Mouse (Mus musculus): ENCODE measurements around the gene Polr2a. TPM values are rescaled to one million over a fixed set of nuclear protein-coding genes. Genes with fewer than 3 reads are reported as not detected.
A peak's percentile ranks its signal among the peaks of the same experiment; 100 is the strongest.

Gene Polr2a
- 23.5 and 30.7 TPM in 2 replicates for polyA plus RNA-seq (2014; fragmentation: Nextera tagmentation; extraction: Ambion mirVana)

DNA sequence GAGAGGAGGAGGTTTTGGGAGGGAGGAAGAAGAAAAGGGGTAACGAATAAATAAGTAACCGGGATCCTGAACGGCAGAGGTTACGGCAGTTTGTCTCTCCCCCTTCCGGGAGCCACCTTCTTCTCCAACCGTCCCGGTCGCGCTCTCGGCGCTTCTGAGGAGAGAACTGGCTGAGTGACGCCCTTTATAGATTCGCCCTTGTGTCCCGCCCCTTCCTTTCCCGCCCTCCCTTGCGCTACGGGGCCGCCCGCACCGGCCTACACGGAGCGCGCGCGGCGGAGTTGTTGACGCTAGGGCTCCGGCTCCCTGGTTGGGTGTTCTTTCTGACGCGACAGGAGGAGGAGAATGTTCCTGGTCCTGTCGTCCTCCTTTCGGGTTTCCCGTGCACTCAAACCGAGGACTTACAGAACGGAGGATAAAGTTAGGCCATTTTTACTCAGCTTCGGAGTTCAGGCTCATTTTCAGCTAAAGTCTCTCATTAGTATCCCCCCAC lies at the start of gene Polr2a:
TSS of gene Polr2a (minus strand) at position 160 of the 493 bp plus-strand sequence.
- Histone ChIP-seq H3K27ac (ENCODE audit: low read depth, low read length) (peak within 1 kb of the TSS; percentile 94), H3K27me3 (ENCODE audit: control insufficient read depth, insufficient read depth, low read length) (no peaks in the 10 kb centered on the region), H3K4me2 (ENCODE audit: low read depth, low read length) (peak within 1 kb of the TSS; percentile 79), H3K9ac (replicated peaks; ENCODE audit: low read depth, low read length) (peak within 1 kb of the TSS; percentile 90), H3K9me3 (ENCODE audit: control insufficient read depth, low read length) (no peaks in the 10 kb centered on the region), H3K4me1 (ENCODE audit: control insufficient read depth, insufficient read depth, low read length) (peaks cover 44% of the 10 kb centered on the region), H3K4me3 (ENCODE audit: low read depth, low read length) (peak within 1 kb of the TSS; percentile 50), H3K36me3 (ENCODE audit: control insufficient read depth, insufficient read depth, low read length) (no peaks in the 10 kb centered on the region)
- ATAC-seq (ENCODE audit: low read depth), result peak; percentile 96
- under 1% methylated on average over 34 of the region's 36 CpGs for WGBS

DNA sequence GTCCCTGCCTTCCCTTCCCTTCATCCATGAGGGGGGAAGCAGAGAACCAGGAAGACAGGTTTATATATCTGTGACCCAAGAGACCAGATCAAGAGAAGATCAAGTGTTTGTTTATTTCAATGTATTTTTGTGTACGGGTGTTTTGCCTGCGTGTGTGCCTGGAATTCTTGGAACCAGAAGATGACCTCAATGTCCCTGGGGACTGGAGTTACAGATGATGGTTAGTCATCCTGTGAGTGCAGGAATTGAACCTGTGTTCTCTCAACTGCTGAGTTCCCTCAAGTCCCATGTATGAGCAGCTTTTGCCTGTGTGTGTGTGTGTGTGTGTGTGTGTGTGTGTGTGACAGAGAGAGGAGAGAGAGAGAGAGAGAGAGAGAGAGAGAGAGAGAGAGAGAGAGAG lies 49.2 kb upstream of the Polr2a start:
- H3K27me3 ChIP-seq (ENCODE audit: control insufficient read depth, insufficient read depth, low read length), result peaks cover 9% of the 10 kb centered on the region
- no peak for ATAC-seq (ENCODE audit: low read depth)
- H3K4me3 ChIP-seq (ENCODE audit: low read depth, low read length), result no peak overlapping the region
- no peak overlapping the region for H3K27ac ChIP-seq (ENCODE audit: low read depth, low read length)
- 86% methylated on average over 2 of the region's 2 CpGs for WGBS
- peaks cover 14% of the 10 kb centered on the region for H3K4me1 ChIP-seq (ENCODE audit: control insufficient read depth, insufficient read depth, low read length)
- H3K36me3 ChIP-seq (ENCODE audit: control insufficient read depth, insufficient read depth, low read length), result no peaks in the 10 kb centered on the region
- no peak overlapping the region for H3K9ac ChIP-seq (replicated peaks; ENCODE audit: low read depth, low read length)
- H3K4me2 ChIP-seq (ENCODE audit: low read depth, low read length), result no peak overlapping the region
- H3K9me3 ChIP-seq (ENCODE audit: control insufficient read depth, low read length), result no peaks in the 10 kb centered on the region

DNA sequence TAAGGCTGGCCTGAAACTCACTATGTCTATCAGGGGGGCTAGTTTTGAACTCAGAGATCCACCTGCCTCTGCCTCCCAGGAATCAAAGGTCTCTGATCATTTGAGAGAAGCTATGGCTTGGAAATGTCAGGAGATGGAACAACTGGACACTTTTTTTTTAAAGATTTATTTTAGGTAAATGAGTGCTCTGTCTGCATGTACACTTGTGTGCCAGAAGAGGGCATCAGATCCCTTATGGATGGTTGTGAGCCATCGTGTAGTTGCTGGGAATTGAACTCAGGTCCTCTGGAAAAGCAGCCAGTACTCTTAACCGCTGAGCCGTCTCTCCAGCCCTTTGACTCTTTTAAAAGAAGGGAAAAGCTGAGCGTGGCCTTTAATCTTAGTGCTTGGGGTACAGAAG lies 47.9 kb upstream of the Polr2a start:
- Histone ChIP-seq H3K9ac (replicated peaks; ENCODE audit: low read depth, low read length) (no peak overlapping the region), H3K27ac (ENCODE audit: low read depth, low read length) (no peak overlapping the region), H3K4me3 (ENCODE audit: low read depth, low read length) (no peak overlapping the region), H3K27me3 (ENCODE audit: control insufficient read depth, insufficient read depth, low read length) (peaks cover 9% of the 10 kb centered on the region), H3K4me1 (ENCODE audit: control insufficient read depth, insufficient read depth, low read length) (peaks cover 25% of the 10 kb centered on the region), H3K9me3 (ENCODE audit: control insufficient read depth, low read length) (no peaks in the 10 kb centered on the region), H3K36me3 (ENCODE audit: control insufficient read depth, insufficient read depth, low read length) (no peaks in the 10 kb centered on the region), H3K4me2 (ENCODE audit: low read depth, low read length) (no peak overlapping the region)
- ATAC-seq (ENCODE audit: low read depth), result no peak
- WGBS, result 85% methylated on average over 4 of the region's 4 CpGs

DNA sequence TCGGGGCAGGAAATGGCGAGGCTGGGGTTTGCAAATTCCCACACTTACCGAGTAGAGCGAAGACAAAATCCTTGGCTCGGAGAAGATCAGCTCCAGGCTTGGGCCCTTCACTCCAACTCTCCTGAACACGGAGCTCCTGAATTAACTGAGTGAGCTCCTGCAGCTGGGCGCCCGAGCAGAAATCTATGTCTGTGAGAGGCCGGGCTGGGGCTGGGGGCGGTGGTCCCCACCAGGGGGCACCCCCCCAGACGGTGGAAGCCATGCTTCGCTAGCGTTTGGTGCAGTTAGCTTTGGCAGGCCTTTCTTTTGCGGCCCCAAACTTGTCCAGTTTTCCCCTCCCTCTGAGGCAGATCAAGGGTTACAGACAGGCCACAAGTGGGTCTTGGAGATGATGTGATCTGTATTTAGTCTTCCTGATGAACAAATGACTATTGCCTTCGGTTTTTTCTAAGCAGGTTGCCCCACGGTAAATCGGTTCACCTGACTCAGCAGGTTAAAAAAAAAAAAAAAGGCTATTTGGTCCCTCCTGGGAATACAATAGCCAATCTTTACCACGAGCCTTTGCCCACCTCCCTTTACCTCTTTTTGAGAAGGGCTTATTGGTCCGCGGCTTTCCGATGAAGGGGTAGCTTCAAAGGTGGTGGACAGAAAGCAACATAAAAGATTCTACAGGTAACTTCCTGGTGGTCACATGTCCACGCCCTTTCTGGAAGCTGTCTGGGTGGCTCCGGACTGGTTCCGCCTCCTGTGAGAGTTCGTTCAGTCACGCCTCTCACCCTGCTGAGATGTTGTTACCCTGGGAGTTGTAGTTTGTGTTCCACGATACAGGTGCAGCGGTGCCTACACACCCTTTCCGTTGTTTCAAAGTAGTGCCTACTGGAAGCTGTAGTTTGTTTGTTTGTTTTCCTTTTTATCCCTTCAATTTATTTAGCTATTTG lies 46.8 kb upstream of the Polr2a start, which contains the start of gene Tmem102:
TSS of gene Tmem102 (minus strand) at position 653 of the 938 bp plus-strand sequence.
- Histone ChIP-seq H3K27me3 (ENCODE audit: control insufficient read depth, insufficient read depth, low read length) (peaks cover 11% of the 10 kb centered on the region), H3K4me1 (ENCODE audit: control insufficient read depth, insufficient read depth, low read length) (peaks cover 29% of the 10 kb centered on the region), H3K4me2 (ENCODE audit: low read depth, low read length) (peak within 1 kb of the TSS; percentile 96; the same call in 1 of the 2 replicates), H3K4me3 (ENCODE audit: low read depth, low read length) (no peak within 1 kb of the TSS), H3K27ac (ENCODE audit: low read depth, low read length) (no peak within 1 kb of the TSS), H3K36me3 (ENCODE audit: control insufficient read depth, insufficient read depth, low read length) (no peaks in the 10 kb centered on the region), H3K9me3 (ENCODE audit: control insufficient read depth, low read length) (no peaks in the 10 kb centered on the region), H3K9ac (replicated peaks; ENCODE audit: low read depth, low read length) (0 out of 2 replicates have a peak within 1 kb of the TSS, but pooled peaks have one; percentile 34)
- ATAC-seq (ENCODE audit: low read depth), result no peak
- WGBS, result 6% methylated on average over 29 of the region's 29 CpGs

DNA sequence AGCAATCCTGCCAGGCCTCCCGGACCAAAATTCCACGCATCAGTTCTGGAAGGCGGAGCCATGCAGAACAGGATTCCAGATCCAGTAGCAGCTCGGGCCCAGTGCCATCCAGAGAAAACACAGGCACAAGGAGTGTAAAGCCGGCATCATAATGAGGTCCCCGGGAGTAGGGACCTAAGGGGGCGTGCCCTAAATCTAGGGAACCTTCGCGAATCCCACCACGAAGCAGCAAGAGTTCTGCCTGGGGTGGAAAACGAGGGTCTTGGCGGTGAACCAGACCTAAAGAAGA lies 46.2 kb upstream of the Polr2a start:
- Histone ChIP-seq H3K27ac (ENCODE audit: low read depth, low read length) (no peak overlapping the region), H3K27me3 (ENCODE audit: control insufficient read depth, insufficient read depth, low read length) (peaks cover 11% of the 10 kb centered on the region), H3K9me3 (ENCODE audit: control insufficient read depth, low read length) (no peaks in the 10 kb centered on the region), H3K4me2 (ENCODE audit: low read depth, low read length) (peak overlapping the region; percentile 96; the same call in 1 of the 2 replicates), H3K36me3 (ENCODE audit: control insufficient read depth, insufficient read depth, low read length) (no peaks in the 10 kb centered on the region), H3K9ac (replicated peaks; ENCODE audit: low read depth, low read length) (0 out of 2 replicates have a peak overlapping the region, but pooled peaks have one; percentile 34), H3K4me1 (ENCODE audit: control insufficient read depth, insufficient read depth, low read length) (peaks cover 31% of the 10 kb centered on the region), H3K4me3 (ENCODE audit: low read depth, low read length) (no peak overlapping the region)
- WGBS, result 4% methylated on average over 12 of the region's 12 CpGs
- ATAC-seq (ENCODE audit: low read depth), result no peak

DNA sequence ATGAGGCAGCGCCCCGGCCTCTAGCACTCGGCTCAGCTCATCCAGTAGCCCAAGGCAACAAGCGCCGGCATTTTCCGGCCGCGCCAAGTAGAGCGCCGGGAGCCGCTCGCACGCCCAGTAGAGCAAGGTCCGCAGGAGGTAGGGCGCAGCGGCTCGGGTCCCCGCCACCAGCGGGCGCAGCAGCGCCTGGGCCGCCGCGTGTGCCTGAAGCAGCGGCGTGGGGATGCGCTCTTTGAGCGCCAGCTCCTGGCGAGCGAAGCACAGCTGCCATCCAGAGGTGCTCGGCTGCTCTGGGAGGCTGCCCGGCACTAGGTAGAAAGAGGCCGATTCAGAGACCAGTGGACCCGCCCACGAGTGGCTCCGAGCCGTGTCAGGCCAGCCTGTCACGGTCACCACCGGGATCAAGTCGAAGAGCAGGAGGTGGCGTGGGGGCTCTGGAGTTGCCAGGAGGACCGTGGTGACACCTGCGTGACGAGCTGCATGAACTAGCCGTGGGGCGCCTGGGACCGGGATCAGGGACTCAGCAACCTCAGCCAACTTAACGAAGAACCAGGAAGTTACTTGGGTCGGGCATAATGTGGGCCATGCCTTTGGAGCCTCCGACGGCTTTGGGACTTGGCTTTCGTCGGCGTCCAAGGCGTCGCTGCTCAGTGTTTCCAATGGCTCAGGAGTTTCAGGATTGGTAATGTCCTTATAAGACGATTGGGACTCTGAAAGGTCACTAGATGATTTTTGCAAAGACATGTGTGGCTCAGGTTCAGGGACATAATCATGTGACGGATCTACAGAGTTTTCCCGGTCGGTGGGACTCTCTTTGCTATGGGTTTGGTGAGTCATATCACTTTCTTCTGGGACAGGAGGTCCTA lies 45.6 kb upstream of the Polr2a start:
- Histone ChIP-seq H3K4me1 (ENCODE audit: control insufficient read depth, insufficient read depth, low read length) (peaks cover 37% of the 10 kb centered on the region), H3K36me3 (ENCODE audit: control insufficient read depth, insufficient read depth, low read length) (no peaks in the 10 kb centered on the region), H3K4me3 (ENCODE audit: low read depth, low read length) (peak overlapping the region; percentile 55), H3K9ac (replicated peaks; ENCODE audit: low read depth, low read length) (peak overlapping the region; percentile 50), H3K27me3 (ENCODE audit: control insufficient read depth, insufficient read depth, low read length) (peaks cover 11% of the 10 kb centered on the region), H3K27ac (ENCODE audit: low read depth, low read length) (no peak overlapping the region), H3K9me3 (ENCODE audit: control insufficient read depth, low read length) (no peaks in the 10 kb centered on the region), H3K4me2 (ENCODE audit: low read depth, low read length) (peak overlapping the region; percentile 96)
- WGBS, result 1% methylated on average over 60 of the region's 60 CpGs
- ATAC-seq (ENCODE audit: low read depth), result peak; percentile 36; the same call in 1 of the 2 replicates

DNA sequence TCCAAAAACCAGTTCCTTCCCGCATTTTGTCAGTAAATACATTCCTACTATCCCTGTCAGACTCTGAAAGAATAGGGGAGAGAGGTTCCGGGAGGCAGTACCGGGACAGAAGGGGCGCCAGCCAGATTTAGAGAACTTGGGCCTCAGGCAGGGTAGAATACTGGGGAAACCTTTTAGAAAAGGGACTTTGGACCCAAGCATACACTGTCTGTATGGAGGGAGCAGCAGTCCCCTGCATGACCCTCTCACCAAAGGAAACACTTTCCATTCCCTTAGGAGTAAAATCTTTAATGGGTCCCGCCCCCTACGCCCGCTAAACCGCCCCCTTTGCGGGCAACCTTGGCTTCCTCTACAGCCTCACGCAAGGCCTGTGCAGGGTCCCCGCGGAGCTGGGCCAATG lies 44.9 kb upstream of the Polr2a start:
- Histone ChIP-seq H3K9me3 (ENCODE audit: control insufficient read depth, low read length) (no peaks in the 10 kb centered on the region), H3K27me3 (ENCODE audit: control insufficient read depth, insufficient read depth, low read length) (peaks cover 11% of the 10 kb centered on the region), H3K4me1 (ENCODE audit: control insufficient read depth, insufficient read depth, low read length) (peaks cover 40% of the 10 kb centered on the region), H3K27ac (ENCODE audit: low read depth, low read length) (no peak overlapping the region; the same call in 1 of the 2 replicates), H3K4me2 (ENCODE audit: low read depth, low read length) (peak overlapping the region; percentile 96), H3K36me3 (ENCODE audit: control insufficient read depth, insufficient read depth, low read length) (no peaks in the 10 kb centered on the region), H3K4me3 (ENCODE audit: low read depth, low read length) (peak overlapping the region; percentile 55), H3K9ac (replicated peaks; ENCODE audit: low read depth, low read length) (peak overlapping the region; percentile 50)
- 1% methylated on average over 12 of the region's 12 CpGs for WGBS
- no peak for ATAC-seq (ENCODE audit: low read depth)

DNA sequence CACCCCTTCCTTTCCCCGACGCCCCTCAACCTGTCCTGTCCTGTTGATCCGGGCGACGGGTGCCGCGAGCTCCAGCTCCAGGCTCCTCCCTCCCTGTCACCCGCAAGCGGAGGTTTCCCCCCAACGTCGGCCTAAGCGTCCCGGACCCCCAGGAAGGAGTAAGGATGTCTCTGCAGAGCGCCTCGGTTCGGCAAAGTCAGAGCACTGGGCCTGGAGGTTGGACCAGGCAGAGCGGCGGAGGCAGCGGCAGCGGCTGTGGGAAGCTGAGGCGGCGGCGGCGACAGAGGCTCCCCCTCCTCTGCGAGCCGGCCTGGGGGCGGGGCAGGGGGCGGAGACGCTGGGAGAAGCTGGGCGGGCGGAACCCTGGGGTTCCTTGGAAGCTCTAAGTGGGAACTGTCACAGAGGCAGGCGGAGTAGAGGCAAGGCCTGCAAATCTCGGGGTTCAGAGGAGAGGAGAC lies 44.2 kb upstream of the Polr2a start:
- no peak for ATAC-seq (ENCODE audit: low read depth)
- no peaks in the 10 kb centered on the region for H3K9me3 ChIP-seq (ENCODE audit: control insufficient read depth, low read length)
- H3K9ac ChIP-seq (replicated peaks; ENCODE audit: low read depth, low read length), result peak overlapping the region; percentile 71
- H3K4me3 ChIP-seq (ENCODE audit: low read depth, low read length), result peak overlapping the region; percentile 55
- peak overlapping the region; percentile 96 for H3K4me2 ChIP-seq (ENCODE audit: low read depth, low read length)
- peaks cover 40% of the 10 kb centered on the region for H3K4me1 ChIP-seq (ENCODE audit: control insufficient read depth, insufficient read depth, low read length)
- peak overlapping the region; percentile 66 for H3K27ac ChIP-seq (ENCODE audit: low read depth, low read length)
- under 1% methylated on average over 33 of the region's 33 CpGs for WGBS
- 0 out of 2 replicates have a peak, but pooled peaks cover under 1% of the 10 kb centered on the region for H3K36me3 ChIP-seq (ENCODE audit: control insufficient read depth, insufficient read depth, low read length)
- H3K27me3 ChIP-seq (ENCODE audit: control insufficient read depth, insufficient read depth, low read length), result peaks cover 11% of the 10 kb centered on the region
